Mouse (Mus musculus) c-Kit-positive CD71-positive TER-119-positive erythroid progenitor cells, embryonic 14.5 days (primary cell): ENCODE data around the gene Cdhr2.

Experiments
- DNase-seq: peaks from one replicate; pipeline ENCODE4 v3.0.0-alpha.2; 2013; ENCODE audit warnings: low spot score

The Cdhr2 gene

DNA sequence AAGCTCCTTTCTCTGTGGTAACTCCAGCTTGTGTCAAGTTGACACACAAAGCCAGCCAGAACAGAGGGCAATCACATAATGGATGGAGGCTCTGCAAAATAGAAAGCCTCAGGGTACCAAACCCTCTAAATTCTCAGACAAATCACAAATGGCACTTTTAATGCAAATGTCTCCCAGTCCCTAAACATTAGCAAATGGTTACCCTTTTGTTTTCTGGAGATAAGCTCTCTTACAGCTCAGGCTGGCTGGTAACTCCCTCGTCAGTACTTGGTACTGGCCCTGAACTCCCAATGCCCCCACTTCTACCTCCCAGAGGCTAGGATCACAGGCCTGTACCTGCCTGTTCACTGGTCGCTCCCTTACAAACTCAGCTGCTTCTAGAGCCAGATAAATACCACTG is 82.0 kb downstream of the Cdhr2 start:
- DNase-seq = no peak

DNA sequence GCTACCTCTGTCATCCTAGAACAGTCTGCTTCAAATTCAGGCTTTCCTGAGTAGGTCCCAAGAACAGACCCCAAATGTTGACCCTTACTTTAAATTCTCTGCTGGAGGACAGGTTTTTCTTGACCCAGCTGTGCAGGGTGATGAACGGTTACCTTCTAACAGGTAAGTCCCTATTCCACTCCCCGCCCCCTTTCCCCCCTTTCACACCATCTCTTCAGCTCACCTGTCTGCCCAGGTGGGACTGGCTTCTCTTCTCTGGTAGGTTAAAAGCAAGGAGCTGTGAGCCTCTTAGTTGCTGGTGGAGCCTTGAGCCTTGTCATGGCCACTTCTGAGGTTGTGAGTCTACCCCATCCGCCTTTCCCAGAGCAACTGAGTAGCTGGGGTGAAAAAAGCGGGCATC is 82.4 kb downstream of the Cdhr2 start, which contains the start of gene Eif4e1b:
Gene Eif4e1b, plus strand, starts transcription at position 301 of the 400 bp plus-strand sequence.
- no peak for DNase-seq
